Mouse (Mus musculus) layer of hippocampus, adult 6 months (tissue): ENCODE measurements around the gene Actl10. TPM values are rescaled to one million over a fixed set of nuclear protein-coding genes. Genes with fewer than 3 reads are reported as not detected.

Source experiments
- long read RNA-seq, 2 experiments: library from polyadenylated mRNA; unstranded; transcript quantifications; one replicate each; pipeline ENCODE4 v2.0.0; 2019 to 2020
- polyA plus RNA-seq: library from polyadenylated mRNA; unstranded; fragments of <200 nt; fragmentation: Nextera tagmentation; gene quantifications from 2 replicates; pipeline ENCODE4 v1.2.3, GENCODE M21; 2021

Actl10 gene
- polyA plus RNA-seq = not detected in 2 replicates
- long read RNA-seq, experiment 1 = 0 reads
- long read RNA-seq, experiment 2 = 0 reads

DNA sequence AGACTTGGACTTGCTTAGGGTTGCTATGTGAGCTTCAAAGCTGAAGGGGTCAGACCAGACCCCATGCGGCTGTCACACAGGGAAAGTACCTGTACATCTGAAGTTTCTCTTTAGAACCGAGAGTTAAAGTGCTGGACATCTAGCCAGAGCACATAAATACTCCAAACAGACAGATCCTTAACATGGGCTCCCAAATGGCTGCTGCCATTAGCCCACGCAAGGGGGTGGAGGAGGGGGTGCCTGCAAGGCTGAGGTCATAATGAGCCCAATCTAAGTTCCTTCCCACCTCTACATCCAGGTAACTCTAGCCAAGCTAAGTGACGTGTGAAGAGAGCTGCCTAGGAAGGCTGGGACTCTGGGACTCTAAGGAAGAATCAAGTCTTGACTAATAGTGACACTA lies at the start of gene Actl10:
Gene Actl10, plus strand, starts transcription at position 301 of the 400 bp plus-strand sequence.

DNA sequence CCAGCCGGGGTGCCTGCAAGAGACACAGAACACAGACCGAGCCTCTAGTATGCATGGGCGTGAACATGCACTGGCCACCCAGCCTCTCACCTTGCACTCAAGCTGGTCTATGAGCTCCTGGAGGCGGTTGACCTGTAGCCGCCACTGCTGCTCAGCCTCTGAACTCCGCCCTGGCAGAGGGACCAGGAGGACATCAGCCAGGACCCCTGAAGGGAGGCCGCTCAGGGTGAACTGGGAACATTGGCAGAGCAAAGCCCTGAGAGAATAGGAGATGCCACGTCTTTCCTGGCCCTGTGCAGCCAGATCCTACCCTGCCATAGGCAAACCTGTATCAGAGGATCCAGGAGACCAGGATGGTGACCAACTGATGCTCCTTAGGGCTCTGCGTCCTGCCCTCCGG lies 4.9 kb upstream of the Actl10 start, which contains the start of gene 1700003F12Rik:
Gene 1700003F12Rik, plus strand, starts transcription at position 375 of the 400 bp plus-strand sequence.

DNA sequence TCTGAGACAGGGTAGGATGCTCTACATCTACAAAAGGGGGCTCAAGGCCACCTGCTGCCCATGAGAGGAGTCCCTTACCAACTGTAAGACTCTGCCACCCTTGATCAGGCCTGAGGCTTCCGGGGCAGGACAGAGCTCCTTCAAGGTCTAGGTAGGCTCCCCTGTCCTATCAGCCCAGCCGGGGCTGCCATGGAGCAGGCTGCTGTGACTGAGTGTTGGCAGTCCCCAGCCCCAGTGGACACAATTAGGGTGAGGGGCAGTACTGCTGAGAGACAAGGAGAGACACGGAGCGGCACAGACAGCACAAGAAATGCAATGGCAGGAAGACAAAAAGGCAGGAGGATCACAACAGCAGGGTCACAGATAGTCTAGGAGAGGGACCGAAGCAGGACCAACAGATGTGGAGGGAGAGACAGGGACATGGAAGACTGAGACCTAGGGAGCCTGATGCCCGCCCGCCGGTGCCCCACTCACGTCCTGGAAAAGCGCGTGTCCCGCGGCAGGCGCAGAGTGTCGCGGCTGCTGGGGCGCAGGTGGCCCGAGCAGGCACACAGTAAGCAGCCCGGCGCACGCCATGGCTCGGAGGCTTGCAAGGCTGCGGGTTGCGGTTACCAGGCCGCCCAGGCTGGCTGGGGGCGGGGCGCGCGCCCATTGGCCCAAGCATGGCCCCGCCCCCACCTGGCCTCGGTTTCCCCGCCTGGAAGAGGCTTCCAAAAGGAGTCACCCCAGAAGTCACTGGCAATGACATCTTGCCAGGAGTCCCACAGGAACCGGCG lies 6.9 kb downstream of the Actl10 start, which contains the start of gene Necab3:
Gene Necab3, minus strand, starts transcription at position 627 of the 776 bp plus-strand sequence.

DNA sequence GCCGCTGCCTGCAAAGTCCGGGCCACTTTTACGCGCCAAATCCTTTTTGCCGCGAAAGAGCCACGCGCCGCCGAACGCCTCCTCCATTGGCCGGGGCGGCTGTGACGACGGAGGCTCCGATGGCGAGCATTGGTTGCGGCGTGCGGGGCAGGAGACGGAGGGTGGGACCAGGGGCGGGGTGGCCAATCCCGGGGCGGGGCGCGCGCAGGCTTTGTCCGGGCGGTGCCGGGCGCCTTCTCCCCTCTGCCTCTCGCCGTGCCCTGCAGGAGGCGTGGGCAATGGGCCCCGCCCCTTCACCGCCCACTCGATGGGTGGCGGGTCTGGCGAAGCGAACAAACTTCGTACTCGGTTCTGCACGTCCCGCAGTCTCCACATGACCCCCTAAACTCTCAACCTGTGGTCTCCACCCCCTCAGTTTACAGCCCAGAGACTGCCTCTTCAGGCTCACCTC lies 18.3 kb downstream of the Actl10 start, which contains the start of gene E2f1:
Gene E2f1, minus strand, starts transcription at position 57 of the 451 bp plus-strand sequence.

Other genes with a start within 250 kb of the Actl10 start
- gene Bpifb9b, start 244.5 kb upstream of the Actl10 start, polyA plus RNA-seq = not detected in 2 replicates
- gene Cdk5rap1, start 178.8 kb upstream of the Actl10 start, polyA plus RNA-seq = 7.7 and 8.4 TPM in 2 replicates
- 14.7 and 15.8 TPM in 2 replicates for gene Snta1, start 143.7 kb upstream of the Actl10 start, polyA plus RNA-seq
- gene Cbfa2t2, start 115.3 kb upstream of the Actl10 start, polyA plus RNA-seq = 33.8 and 49.0 TPM in 2 replicates
- gene 1700003F12Rik, start 4.7 kb upstream of the Actl10 start, polyA plus RNA-seq = 1.7 TPM in 2 replicates
- gene Necab3, start 7.1 kb downstream of the Actl10 start, polyA plus RNA-seq = 27.0 and 29.4 TPM in 2 replicates
- 2.0 and 2.5 TPM in 2 replicates for gene E2f1, start 18.1 kb downstream of the Actl10 start, polyA plus RNA-seq
- 14.9 and 15.0 TPM in 2 replicates for gene Pxmp4, start 51.9 kb downstream of the Actl10 start, polyA plus RNA-seq
- 1.4 and 1.5 TPM in 2 replicates for gene Zfp341, start 61.5 kb downstream of the Actl10 start, polyA plus RNA-seq
- gene 4930519P11Rik, start 61.7 kb downstream of the Actl10 start, polyA plus RNA-seq = not detected in 2 replicates
- gene Chmp4b, start 99.9 kb downstream of the Actl10 start, polyA plus RNA-seq = 9.3 and 11.8 TPM in 2 replicates
- not detected in 2 replicates for gene Gm14214, start 218.3 kb downstream of the Actl10 start, polyA plus RNA-seq
- gene Raly, start 239.3 kb downstream of the Actl10 start, polyA plus RNA-seq = 17.1 and 18.0 TPM in 2 replicates
- 0.33 TPM in 1 of 2 replicates, not detected in the other for gene a, start 239.6 kb downstream of the Actl10 start, polyA plus RNA-seq